Mouse (Mus musculus) mouse trophoblast stem cell (cell line): ENCODE data around the gene Ldhal6b.
"Not testable (repeated sequence)": the region's sequence is repeated elsewhere in the genome, so short reads cannot be mapped to it uniquely, and the experiment has no call there.

ENCODE experiments used
- in situ Hi-C, 2 experiments: fragments of 300-500 bp; cut with MseI, MboI; formaldehyde crosslinking; loops; 2 replicates in 1 of 2; 3 replicates in 1 of 2; pipeline ENCODE4 v1.15.1; 2025

The Ldhal6b gene

GRCm38 (mm10) chr17:5418545-5418944 lies at the start of gene Ldhal6b:
Ldhal6b (minus strand) TSS chr17:5418767.
- in situ Hi-C loops, result no loop called here

- in situ Hi-C loops, result no loop called here
Observed at GRCm38 (mm10) chr17:5467177-5467576, 48.6 kb upstream of the Ldhal6b start.

GRCm38 (mm10) chr17:5466736-5467135 lies 48.2 kb upstream of the Ldhal6b start:
- in situ Hi-C loops, result no loop called here

- in situ Hi-C loops, result no loop called here
Observed at GRCm38 (mm10) chr17:5463912-5464311, 45.3 kb upstream of the Ldhal6b start.

- in situ Hi-C loops, result no loop called here
Observed at GRCm38 (mm10) chr17:5453657-5454056, 35.1 kb upstream of the Ldhal6b start.

GRCm38 (mm10) chr17:5443751-5444150 lies 25.2 kb upstream of the Ldhal6b start:
- in situ Hi-C loops, result no loop called here

GRCm38 (mm10) chr17:5443260-5443659 lies 24.7 kb upstream of the Ldhal6b start:
- in situ Hi-C loops, result no loop called here

- in situ Hi-C loops, result not testable (repeated sequence)
Observed at GRCm38 (mm10) chr17:5442403-5442802, 23.8 kb upstream of the Ldhal6b start.

GRCm38 (mm10) chr17:5440159-5440971 lies 21.8 kb upstream of the Ldhal6b start, which contains the start of gene Tmem242:
Tmem242 (minus strand) TSS chr17:5440259.
- in situ Hi-C loops, result no loop called here

GRCm38 (mm10) chr17:5439831-5440158 lies 21.2 kb upstream of the Ldhal6b start:
- in situ Hi-C loops, result loop anchor here in 1 of 2 experiments (5.0 kb wide), 1 partner anchor 313 kb away; no protein-coding TSS in a partner anchor

- in situ Hi-C loops, result loop anchor here in 1 of 2 experiments (5.0 kb wide), 1 partner anchor 323 kb away; no protein-coding TSS in a partner anchor
Observed at GRCm38 (mm10) chr17:5429772-5430133, 11.2 kb upstream of the Ldhal6b start.

- in situ Hi-C loops, result loop anchor here in 1 of 2 experiments (5.0 kb wide), 1 partner anchor 323 kb away; no protein-coding TSS in a partner anchor
Observed at GRCm38 (mm10) chr17:5429090-5429771, 10.7 kb upstream of the Ldhal6b start.

GRCm38 (mm10) chr17:5425204-5425603 lies 6.6 kb upstream of the Ldhal6b start:
- in situ Hi-C loops, result loop anchor here in 1 of 2 experiments (5.0 kb wide), 1 partner anchor 327 kb away; no protein-coding TSS in a partner anchor

- in situ Hi-C loops, result no loop called here
Observed at GRCm38 (mm10) chr17:5424156-5424555, 5.6 kb upstream of the Ldhal6b start.

- in situ Hi-C loops, result no loop called here
Observed at GRCm38 (mm10) chr17:5421835-5422234, 3.3 kb upstream of the Ldhal6b start.

- in situ Hi-C loops, result no loop called here
Observed at GRCm38 (mm10) chr17:5419771-5420518, 1.4 kb upstream of the Ldhal6b start.

- in situ Hi-C loops, result no loop called here
Observed at GRCm38 (mm10) chr17:5419056-5419455, 489 bp upstream of the Ldhal6b start.

GRCm38 (mm10) chr17:5416518-5416917 lies 2.0 kb downstream of the Ldhal6b start:
- in situ Hi-C loops, result no loop called here

GRCm38 (mm10) chr17:5414041-5414440 lies 4.5 kb downstream of the Ldhal6b start:
- in situ Hi-C loops, result no loop called here

GRCm38 (mm10) chr17:5413350-5413749 lies 5.2 kb downstream of the Ldhal6b start:
- in situ Hi-C loops, result no loop called here

- in situ Hi-C loops, result no loop called here
Observed at GRCm38 (mm10) chr17:5412740-5413139, 5.8 kb downstream of the Ldhal6b start.

- in situ Hi-C loops, result no loop called here
Observed at GRCm38 (mm10) chr17:5412301-5412700, 6.3 kb downstream of the Ldhal6b start.
